Mouse (Mus musculus): ENCODE results near the gene Tmem163. TPM values are rescaled to one million over a fixed set of nuclear protein-coding genes. Genes with fewer than 3 reads are reported as not detected.

Tmem163 gene
- polyA plus RNA-seq, 1 experiment from 2014 or later = 63.5 TPM

DNA sequence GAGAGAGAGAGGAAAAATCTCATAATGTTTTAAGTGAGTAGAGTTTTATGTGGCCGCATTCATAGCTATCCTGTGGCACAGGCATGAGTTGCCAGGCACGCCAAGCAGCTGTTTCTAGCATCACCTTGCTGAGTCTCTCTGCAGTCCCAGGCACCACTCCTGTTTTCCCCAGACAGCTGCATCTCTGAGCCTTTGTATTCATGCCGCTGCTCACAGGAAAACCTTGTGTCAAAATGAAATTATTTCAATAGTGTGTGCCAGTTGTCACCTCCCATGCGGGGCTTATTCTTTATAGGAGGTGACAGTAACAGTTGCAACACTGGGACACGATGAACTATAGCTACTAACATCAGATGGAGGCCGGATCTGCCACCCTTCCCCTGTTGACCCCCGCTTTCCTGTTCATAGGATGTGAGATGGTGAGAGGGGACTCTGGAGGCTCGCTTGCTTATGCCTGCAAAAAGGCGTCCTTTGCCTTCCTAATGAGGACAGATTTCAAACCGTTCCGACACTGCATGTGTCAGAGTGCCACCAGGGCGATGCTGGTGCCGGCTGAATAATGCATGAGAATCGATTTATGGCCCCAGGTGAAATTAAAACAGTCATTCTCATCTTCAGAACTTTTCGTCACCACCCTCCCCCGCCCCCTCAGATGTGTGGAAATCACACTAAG is 171.1 kb downstream of the Tmem163 start:
- Histone ChIP-seq H3K27ac (peak overlapping the region; percentile 75), H3K4me2 (peak overlapping the region; percentile 16; the same call in 1 of the 2 replicates), H3K4me3 (no peak overlapping the region)

DNA sequence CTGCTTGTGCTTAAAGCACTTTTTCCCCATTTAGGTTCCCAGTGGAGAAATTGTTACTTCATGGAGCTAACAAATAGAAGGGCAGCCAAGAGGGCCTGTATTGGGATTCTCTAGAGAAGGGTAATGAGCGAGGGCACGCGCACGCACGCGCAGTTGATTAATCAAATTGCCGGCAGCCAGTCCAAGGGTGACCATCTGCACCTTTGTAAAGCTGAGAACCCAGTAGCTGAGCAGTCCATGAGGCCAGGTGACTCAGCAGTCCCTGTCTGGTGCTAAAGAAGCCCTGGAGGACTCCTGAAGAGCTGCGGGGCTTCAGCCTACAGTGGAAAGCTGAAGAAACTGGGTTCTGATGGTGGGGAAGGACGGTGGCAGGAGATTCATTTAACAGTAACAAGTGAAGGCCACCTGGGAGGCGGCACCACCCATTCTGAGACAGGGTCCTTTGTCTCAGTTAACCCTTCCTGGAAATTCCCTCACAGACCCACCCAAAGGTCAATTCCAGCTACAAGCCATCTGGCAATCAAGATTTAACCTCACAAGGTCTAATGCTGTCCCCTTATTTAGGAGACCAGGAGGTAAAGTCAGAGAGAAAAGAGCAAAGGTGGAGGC is 172.2 kb downstream of the Tmem163 start:
- H3K4me3 ChIP-seq = no peak overlapping the region
- no peak overlapping the region for H3K9ac ChIP-seq
- WGBS = 45% methylated on average over 10 of the region's 10 CpGs
- no peaks in the 10 kb centered on the region for H3K36me3 ChIP-seq (replicated peaks)
- H3K9me3 ChIP-seq = no peaks in the 10 kb centered on the region
- H3K4me2 ChIP-seq = no peak overlapping the region
- H3K27me3 ChIP-seq (replicated peaks) = no peaks in the 10 kb centered on the region
- H3K4me1 ChIP-seq = peaks cover 25% of the 10 kb centered on the region
- peak overlapping the region; percentile 64 for H3K27ac ChIP-seq
- no peak for ATAC-seq (replicated peaks)

More for the DNA sequence above, 171.1 kb downstream of the Tmem163 start:
- WGBS = 45% methylated on average over 16 of the region's 16 CpGs
- H3K27me3 ChIP-seq (replicated peaks) = no peaks in the 10 kb centered on the region
- no peaks in the 10 kb centered on the region for H3K36me3 ChIP-seq (replicated peaks)
- H3K9me3 ChIP-seq = no peaks in the 10 kb centered on the region
- peaks cover 25% of the 10 kb centered on the region for H3K4me1 ChIP-seq
- H3K9ac ChIP-seq = no peak overlapping the region
- peak; percentile 82 for ATAC-seq (replicated peaks)

DNA sequence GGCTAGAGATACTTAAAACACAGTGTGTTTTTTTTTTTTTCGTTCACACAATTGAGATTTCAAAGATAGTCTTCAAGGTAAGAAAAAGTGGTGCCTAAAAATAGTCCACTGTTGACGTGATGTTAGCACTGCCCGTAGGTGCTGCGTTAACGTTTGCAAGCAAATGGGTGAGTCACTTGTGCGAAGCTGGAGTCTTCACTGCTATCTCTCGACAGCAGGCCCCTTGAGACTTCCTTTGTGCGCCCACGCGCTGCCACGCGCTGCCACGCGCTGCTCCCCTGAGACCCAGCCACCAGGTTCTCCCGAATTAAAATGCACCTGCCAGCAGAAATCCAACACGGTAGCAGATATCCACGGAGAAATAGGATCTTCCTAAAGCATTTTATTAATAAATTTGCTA is 178.6 kb downstream of the Tmem163 start:
- 52% methylated on average over 17 of the region's 17 CpGs for WGBS
- ATAC-seq (replicated peaks) = no peak; the same call in 1 of the 2 replicates
- Histone ChIP-seq H3K36me3 (replicated peaks) (no peaks in the 10 kb centered on the region), H3K4me3 (no peak overlapping the region), H3K9ac (no peak overlapping the region), H3K9me3 (no peaks in the 10 kb centered on the region), H3K4me2 (peak overlapping the region; percentile 1; the same call in 1 of the 2 replicates), H3K27me3 (replicated peaks) (no peaks in the 10 kb centered on the region), H3K4me1 (peaks cover 10% of the 10 kb centered on the region), H3K27ac (peak overlapping the region; percentile 75)

DNA sequence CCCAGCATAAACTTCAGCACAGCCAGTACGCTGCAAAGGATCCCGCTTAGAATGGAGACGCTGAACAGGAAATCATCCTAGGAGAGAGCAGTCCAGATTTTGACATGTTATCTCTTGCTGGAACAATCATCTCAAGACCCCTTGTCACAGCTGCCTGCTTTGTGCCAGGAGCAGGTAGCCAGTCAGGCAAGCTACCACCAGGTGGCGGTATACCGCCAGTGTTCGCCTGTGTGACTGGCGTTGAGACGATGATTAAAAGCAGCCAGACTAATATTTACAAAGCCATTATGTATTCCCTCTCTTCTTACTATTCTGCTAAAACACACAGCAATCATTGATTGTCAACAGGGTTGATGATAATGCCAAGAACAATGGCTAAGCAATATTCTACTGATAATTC is 179.1 kb downstream of the Tmem163 start:
- Histone ChIP-seq H3K4me1 (peaks cover 10% of the 10 kb centered on the region), H3K36me3 (replicated peaks) (0 out of 2 replicates have a peak, but pooled peaks cover 2% of the 10 kb centered on the region), H3K9me3 (no peaks in the 10 kb centered on the region), H3K27me3 (replicated peaks) (no peaks in the 10 kb centered on the region), H3K4me3 (no peak overlapping the region), H3K27ac (peak overlapping the region; percentile 75), H3K4me2 (peak overlapping the region; percentile 1; the same call in 1 of the 2 replicates), H3K9ac (no peak overlapping the region)
- ATAC-seq (replicated peaks) = peak; percentile 69
- 5% methylated on average over 8 of the region's 8 CpGs for WGBS

DNA sequence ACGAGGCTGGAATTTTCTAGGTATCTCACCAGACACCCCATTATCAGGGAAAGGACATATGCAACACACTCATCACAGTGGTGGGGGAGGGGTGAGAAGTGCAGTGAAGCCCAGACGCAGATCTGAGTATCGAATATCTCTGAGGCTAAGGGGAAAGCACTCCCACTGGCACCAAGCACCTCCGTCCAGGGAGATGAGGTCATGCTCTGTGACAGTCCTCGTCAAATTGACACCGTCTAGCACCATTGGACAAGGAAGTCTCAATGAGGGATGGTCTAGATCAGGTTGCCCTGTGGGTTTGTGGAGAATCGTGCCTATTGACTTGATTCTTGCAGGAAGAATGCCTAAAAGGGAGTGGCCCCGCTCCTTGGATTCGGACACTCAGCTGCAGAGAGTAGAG is 180.6 kb downstream of the Tmem163 start:
- no peaks in the 10 kb centered on the region for H3K9me3 ChIP-seq
- 0 out of 2 replicates have a peak, but pooled peaks cover 5% of the 10 kb centered on the region for H3K36me3 ChIP-seq (replicated peaks)
- no peaks in the 10 kb centered on the region for H3K27me3 ChIP-seq (replicated peaks)
- no peak overlapping the region for H3K4me3 ChIP-seq
- H3K27ac ChIP-seq = no peak overlapping the region
- no peak overlapping the region for H3K9ac ChIP-seq
- WGBS = 65% methylated on average over 9 of the region's 9 CpGs
- H3K4me1 ChIP-seq = peaks cover 10% of the 10 kb centered on the region
- ATAC-seq (replicated peaks) = no peak
- H3K4me2 ChIP-seq = no peak overlapping the region

DNA sequence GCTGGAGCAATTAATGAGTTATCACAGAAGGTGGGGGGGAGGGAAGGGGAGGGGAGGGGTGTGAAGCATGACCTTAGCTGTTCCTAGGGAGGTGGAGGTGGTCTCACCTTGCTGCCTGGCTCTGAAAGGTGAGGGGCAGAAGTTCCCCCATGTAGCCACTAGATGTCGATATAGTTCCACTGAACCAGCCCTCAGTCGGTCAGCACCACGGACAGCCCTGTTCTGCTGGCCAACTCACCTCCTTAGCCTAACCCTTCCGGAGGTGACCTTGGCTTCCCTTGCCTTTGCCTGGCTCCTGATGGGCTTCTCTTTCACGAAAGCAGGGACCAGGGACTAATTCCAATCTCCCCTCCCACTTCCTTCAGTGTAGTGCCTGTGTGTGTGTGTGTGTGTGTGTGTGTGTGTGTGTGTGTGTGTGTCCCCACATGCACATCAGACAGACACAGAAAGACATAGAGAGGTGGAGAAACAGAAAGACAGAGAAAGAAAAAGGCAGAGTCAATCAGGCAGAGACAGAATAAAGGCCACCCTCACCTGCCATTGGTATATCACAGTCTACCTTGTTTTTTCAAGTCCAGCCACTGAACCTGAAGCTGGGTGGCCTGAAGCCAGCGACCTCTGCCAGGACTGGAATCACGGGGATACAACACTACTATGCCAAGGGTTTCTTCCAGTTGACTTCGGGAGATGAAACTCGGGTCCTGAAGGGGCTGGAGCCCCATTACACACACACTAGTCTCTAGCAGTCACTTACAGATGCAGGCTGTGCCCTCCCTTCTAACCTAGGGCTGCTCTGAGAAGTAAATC is 182.4 kb downstream of the Tmem163 start:
- Histone ChIP-seq H3K4me2 (peak overlapping the region; percentile 20; the same call in 1 of the 2 replicates), H3K9me3 (no peaks in the 10 kb centered on the region), H3K9ac (no peak overlapping the region), H3K4me3 (no peak overlapping the region), H3K36me3 (replicated peaks) (0 out of 2 replicates have a peak, but pooled peaks cover 5% of the 10 kb centered on the region), H3K27me3 (replicated peaks) (no peaks in the 10 kb centered on the region), H3K4me1 (peaks cover 10% of the 10 kb centered on the region), H3K27ac (no peak overlapping the region)
- ATAC-seq (replicated peaks) = peak; percentile 72
- WGBS = 33% methylated on average over 9 of the region's 9 CpGs

DNA sequence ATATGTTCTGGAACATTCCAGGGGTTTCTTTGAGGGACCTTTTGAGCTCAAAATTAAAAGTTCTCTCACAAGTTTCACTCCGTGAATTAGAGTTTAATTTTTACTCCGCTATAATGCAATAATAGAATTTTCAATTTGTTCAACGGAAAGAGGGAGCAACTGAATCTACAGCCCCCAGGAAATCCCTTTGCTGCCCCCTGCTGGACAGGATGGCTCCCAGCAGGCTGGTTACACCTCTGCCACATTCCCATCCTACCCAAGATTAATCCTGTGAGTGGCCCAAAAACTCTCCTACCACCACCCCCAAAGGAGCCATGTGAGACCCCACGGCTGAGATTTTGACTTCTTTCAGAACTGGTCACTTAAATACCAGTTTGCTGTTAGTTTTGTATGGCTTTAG is 192.2 kb downstream of the Tmem163 start:
- H3K4me2 ChIP-seq = no peak overlapping the region
- H3K27ac ChIP-seq = no peak overlapping the region
- 73% methylated on average over 4 of the region's 4 CpGs for WGBS
- H3K9me3 ChIP-seq = no peaks in the 10 kb centered on the region
- no peaks in the 10 kb centered on the region for H3K27me3 ChIP-seq (replicated peaks)
- no peaks in the 10 kb centered on the region for H3K4me1 ChIP-seq
- H3K36me3 ChIP-seq (replicated peaks) = no peaks in the 10 kb centered on the region
- no peak overlapping the region for H3K4me3 ChIP-seq
- no peak overlapping the region for H3K9ac ChIP-seq
- ATAC-seq (replicated peaks) = no peak

DNA sequence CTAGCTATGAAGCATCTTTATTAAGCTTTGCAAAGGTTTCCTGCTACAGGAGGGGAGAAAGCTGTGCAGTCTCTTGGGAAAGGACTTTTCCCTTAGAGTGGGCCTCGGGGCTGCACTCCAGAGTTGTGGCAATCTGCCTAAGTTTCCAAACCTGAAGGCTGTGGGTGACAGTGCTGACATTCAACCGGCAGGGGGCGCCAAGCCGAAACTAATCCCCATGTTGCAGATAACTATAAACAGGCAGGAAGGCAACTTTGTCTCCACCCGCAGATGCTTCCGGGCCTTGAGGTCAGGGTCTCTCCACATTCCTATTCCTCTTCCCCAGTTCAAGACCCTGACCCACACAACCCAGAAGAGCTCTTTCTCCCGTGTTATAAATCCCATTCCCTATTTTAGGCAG is 194.5 kb downstream of the Tmem163 start:
- no peak for ATAC-seq (replicated peaks)
- no peaks in the 10 kb centered on the region for H3K36me3 ChIP-seq (replicated peaks)
- 47% methylated on average over 7 of the region's 7 CpGs for WGBS
- H3K9ac ChIP-seq = no peak overlapping the region
- no peaks in the 10 kb centered on the region for H3K9me3 ChIP-seq
- no peaks in the 10 kb centered on the region for H3K27me3 ChIP-seq (replicated peaks)
- no peak overlapping the region for H3K27ac ChIP-seq
- H3K4me2 ChIP-seq = no peak overlapping the region
- H3K4me3 ChIP-seq = no peak overlapping the region
- no peaks in the 10 kb centered on the region for H3K4me1 ChIP-seq

DNA sequence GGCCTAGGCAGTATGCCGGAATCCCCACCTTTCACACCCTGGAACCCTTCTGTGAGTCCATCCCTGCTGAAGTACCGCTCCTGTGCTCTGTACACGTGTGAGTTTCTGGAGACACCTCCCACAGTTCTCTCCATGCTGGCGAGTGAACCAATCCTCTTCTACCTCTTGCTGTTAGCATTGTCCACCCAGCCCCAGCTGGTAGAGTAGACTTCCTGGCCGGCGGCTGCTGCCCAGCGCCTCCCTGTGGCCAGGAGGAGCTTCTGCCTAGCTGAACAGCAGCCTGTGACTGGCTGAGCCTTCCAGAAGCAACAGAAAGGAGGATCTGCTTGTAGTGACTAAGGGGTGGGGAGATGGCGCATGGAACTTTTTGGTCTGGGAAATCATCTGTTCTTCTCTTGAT is 195.2 kb downstream of the Tmem163 start:
- H3K27me3 ChIP-seq (replicated peaks) = no peaks in the 10 kb centered on the region
- WGBS = 95% methylated on average over 8 of the region's 8 CpGs
- no peaks in the 10 kb centered on the region for H3K4me1 ChIP-seq
- no peak overlapping the region for H3K27ac ChIP-seq
- H3K4me2 ChIP-seq = no peak overlapping the region
- no peaks in the 10 kb centered on the region for H3K36me3 ChIP-seq (replicated peaks)
- no peak overlapping the region for H3K9ac ChIP-seq
- ATAC-seq (replicated peaks) = 0 out of 2 replicates have a peak, but pooled peaks have one; percentile 13
- no peak overlapping the region for H3K4me3 ChIP-seq
- H3K9me3 ChIP-seq = no peaks in the 10 kb centered on the region

DNA sequence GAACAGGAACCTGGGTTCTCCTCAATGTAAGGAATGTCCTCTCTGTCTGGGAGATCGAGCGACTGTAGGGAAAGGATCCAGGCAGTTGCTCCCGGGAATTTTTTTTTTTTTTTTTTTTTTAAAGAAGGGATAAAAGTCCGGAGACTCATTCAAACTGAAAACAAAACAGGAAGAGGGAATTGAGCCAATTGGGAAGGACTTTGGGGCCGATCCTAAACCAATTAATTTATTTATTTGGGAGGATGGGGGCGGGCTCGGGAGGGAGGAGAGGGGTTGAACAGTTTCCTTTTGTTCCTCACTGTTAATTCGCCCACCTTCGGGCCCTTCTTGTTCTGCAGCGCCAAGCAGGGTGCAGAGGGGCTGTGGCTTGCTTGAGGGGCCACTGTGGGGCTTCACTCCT is 196.4 kb downstream of the Tmem163 start:
- Histone ChIP-seq H3K9ac (no peak overlapping the region), H3K36me3 (replicated peaks) (no peaks in the 10 kb centered on the region), H3K4me1 (no peaks in the 10 kb centered on the region), H3K27ac (no peak overlapping the region), H3K4me3 (no peak overlapping the region), H3K27me3 (replicated peaks) (no peaks in the 10 kb centered on the region), H3K9me3 (no peaks in the 10 kb centered on the region), H3K4me2 (no peak overlapping the region)
- 72% methylated on average over 10 of the region's 10 CpGs for WGBS
- ATAC-seq (replicated peaks) = no peak

DNA sequence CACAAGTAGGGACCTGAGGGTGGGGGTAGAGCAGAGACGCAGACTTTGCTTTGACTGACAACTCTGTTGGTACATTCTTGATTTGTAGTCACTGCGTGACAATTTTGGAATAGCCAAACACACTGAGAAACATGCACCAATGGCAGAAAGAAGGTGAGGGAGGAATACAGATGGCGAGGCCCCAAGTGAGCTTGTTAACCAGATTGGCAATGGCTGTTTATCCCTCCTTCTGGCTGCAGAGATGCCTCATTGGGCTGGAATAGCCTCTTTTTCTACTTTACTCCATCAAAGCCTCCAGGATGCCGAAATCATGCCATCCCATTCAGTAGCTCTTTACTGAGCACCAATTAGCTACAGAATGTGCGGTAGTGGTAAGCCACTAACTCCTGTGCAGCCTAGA is 203.6 kb downstream of the Tmem163 start:
- Histone ChIP-seq H3K4me3 (no peak overlapping the region), H3K4me1 (no peaks in the 10 kb centered on the region), H3K27me3 (replicated peaks) (no peaks in the 10 kb centered on the region), H3K36me3 (replicated peaks) (no peaks in the 10 kb centered on the region), H3K9ac (no peak overlapping the region), H3K9me3 (no peaks in the 10 kb centered on the region), H3K4me2 (no peak overlapping the region), H3K27ac (no peak overlapping the region)
- no peak for ATAC-seq (replicated peaks)
- 90% methylated on average over 5 of the region's 5 CpGs for WGBS

DNA sequence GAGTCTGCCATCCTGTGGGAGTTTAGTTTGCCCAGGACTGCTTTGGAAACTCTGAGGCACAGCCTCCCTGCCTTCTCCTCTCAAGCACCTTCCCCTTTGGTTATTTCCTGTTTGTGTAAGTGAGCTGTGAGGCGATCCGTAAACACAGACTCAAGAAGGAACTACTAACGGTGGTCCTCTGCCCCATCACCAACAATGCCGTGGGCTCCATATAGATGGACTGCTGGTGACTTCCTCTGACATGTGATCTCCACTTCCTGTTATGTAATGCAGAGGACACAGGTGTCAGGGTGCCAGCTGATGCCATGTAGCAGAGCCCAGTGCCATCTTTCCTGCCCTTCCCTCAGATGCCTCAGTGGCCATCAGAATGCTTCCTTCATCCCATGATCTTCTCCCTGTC is 209.2 kb downstream of the Tmem163 start:
- no peak overlapping the region for H3K27ac ChIP-seq
- no peaks in the 10 kb centered on the region for H3K4me1 ChIP-seq
- H3K27me3 ChIP-seq (replicated peaks) = no peaks in the 10 kb centered on the region
- no peak for ATAC-seq (replicated peaks)
- H3K4me3 ChIP-seq = no peak overlapping the region
- no peaks in the 10 kb centered on the region for H3K9me3 ChIP-seq
- H3K36me3 ChIP-seq (replicated peaks) = no peaks in the 10 kb centered on the region
- 88% methylated on average over 4 of the region's 4 CpGs for WGBS
- H3K9ac ChIP-seq = no peak overlapping the region
- H3K4me2 ChIP-seq = no peak overlapping the region

Measured in midbrain, embryonic 15.5 days (tissue).